Mouse (Mus musculus) limb, embryonic 13.5 days (tissue): Measurements from ENCODE around the gene Nsfl1c. TPM values are rescaled to one million over a fixed set of nuclear protein-coding genes. Genes with fewer than 3 reads are reported as not detected.
A peak's percentile ranks its signal among the peaks of the same experiment; 100 is the strongest.

Source experiments
- ATAC-seq: fragments of 200-750 bp; cut with Nextera tagmentation; 2 replicates; pipeline ENCODE4 v1.8.0; 2017; ENCODE audit warnings: low read depth, moderate number of reproducible peaks, moderate TSS enrichment; ENCODE audit not compliant: low FRiP score
- H3K27ac ChIP-seq: fragments of 300-500 bp; sonication (generic); 2 replicates; pipeline ENCODE4 v1.5.1; 2015; ENCODE audit warnings: inconsistent platforms, mild to moderate bottlenecking, moderate library complexity
- H3K27me3 ChIP-seq: fragments of 300-500 bp; sonication (generic); 2 replicates; pipeline ENCODE4 v1.6.1; 2015; ENCODE audit warnings: mild to moderate bottlenecking, inconsistent platforms
- H3K36me3 ChIP-seq: fragments of 300-500 bp; sonication (generic); 2 replicates; pipeline ENCODE4 v1.6.1; 2015; ENCODE audit warnings: inconsistent platforms, mild to moderate bottlenecking, moderate library complexity
- H3K4me1 ChIP-seq: fragments of 300-500 bp; sonication (generic); 2 replicates; pipeline ENCODE4 v1.6.1; 2015; ENCODE audit warnings: inconsistent platforms
- H3K4me2 ChIP-seq: fragments of 300-500 bp; sonication (generic); replicated peaks from 2 replicates; pipeline ENCODE4 v1.6.1; 2015; ENCODE audit warnings: inconsistent platforms, mild to moderate bottlenecking, moderate library complexity
- H3K4me3 ChIP-seq: fragments of 300-500 bp; sonication (generic); 2 replicates; pipeline ENCODE4 v1.5.1; 2015; ENCODE audit warnings: moderate library complexity, mild to moderate bottlenecking, inconsistent platforms
- H3K9ac ChIP-seq: fragments of 300-500 bp; sonication (generic); 2 replicates; pipeline ENCODE4 v1.6.1; 2015; ENCODE audit warnings: mild to moderate bottlenecking, inconsistent platforms
- H3K9me3 ChIP-seq: fragments of 300-500 bp; sonication (generic); 2 replicates; pipeline ENCODE4 v1.6.1; 2016; ENCODE audit warnings: inconsistent platforms
- WGBS: fragments of 180-500 bp; shearing (Covaris S2); methylation state at CpG from one replicate; pipeline ENCODE4 v1.1.7; 2015; 5-methylcytosine and 5-hydroxymethylcytosine counted together
- polyA plus RNA-seq: library from polyadenylated mRNA; unstranded; fragments of >200 nt; fragmentation: Nextera tagmentation; extraction: Ambion mirVana; gene quantifications from 2 replicates; pipeline ENCODE4 v1.2.1, GENCODE M21; 2015

Gene Nsfl1c
- polyA plus RNA-seq, 1 experiment from 2014 or later = 293 TPM

DNA sequence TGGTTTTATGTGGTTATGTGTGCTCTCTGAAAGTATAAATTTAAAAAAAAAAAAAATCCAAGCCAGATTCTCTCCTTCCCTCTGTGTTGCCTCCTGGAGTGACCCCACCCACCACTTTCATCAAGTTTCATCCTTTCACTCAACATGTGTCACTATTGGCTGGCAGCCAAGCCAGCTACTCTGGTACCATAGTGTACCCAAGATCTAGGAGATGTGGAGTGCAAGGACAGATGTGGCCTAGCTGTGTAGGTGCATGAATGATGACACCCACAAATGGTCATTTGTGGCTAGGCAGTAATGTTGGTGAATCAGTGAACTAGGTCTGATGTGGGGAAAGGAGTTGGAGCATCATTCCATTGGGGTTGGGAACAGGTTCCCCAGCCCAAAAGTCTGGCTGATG, 35.2 kb downstream of the Nsfl1c start:
- Histone ChIP-seq H3K4me2 (no peak overlapping the region), H3K9me3 (no peaks in the 10 kb centered on the region), H3K4me3 (no peak overlapping the region), H3K27me3 (no peaks in the 10 kb centered on the region), H3K27ac (no peak overlapping the region), H3K36me3 (no peaks in the 10 kb centered on the region; the same call in 1 of the 2 replicates), H3K9ac (no peak overlapping the region), H3K4me1 (no peaks in the 10 kb centered on the region)
- no peak; the same call in 1 of the 2 replicates for ATAC-seq

DNA sequence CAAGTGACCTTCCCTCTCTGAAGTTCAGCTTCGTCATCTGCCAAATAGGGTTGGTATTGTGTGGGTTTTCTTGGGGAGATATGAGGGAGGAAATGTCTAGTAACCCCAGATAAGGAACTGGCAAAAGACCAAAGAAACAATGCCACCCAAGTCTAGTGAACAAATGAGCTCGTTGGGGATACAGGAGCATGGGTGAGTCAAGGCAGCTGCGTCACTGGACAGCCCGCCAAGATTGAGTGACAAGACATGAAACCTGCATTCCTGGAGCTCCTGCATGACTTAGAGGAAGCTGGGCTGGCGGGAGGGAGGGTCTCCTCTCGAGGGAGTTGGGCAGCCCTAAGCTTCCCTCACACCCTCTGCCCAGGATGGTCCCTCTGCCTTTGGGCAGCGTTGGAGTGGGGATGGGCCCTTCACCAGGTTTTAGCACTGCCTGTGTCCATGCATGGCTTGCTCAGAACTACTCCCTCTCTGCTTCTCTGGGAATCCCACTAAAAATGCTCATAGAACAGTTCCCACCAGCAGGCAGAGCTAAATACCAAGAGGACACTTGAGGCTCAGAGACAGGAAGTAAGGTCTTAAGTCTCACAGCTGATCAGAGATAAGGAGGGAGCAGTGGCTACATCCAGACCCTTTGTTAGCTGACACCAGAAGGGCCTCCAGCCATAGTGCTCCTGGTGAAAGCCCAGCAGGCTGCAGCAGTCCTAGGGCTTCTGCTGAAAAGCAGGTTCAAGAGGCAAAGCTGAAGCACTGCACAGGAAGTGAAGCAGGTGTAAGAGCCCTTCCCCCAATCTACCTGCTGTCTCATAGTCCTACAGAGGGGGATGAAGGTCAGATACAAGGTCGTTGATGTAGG, 36.6 kb downstream of the Nsfl1c start:
- H3K36me3 ChIP-seq = no peaks in the 10 kb centered on the region; the same call in 1 of the 2 replicates
- no peak overlapping the region for H3K4me3 ChIP-seq
- no peak overlapping the region for H3K9ac ChIP-seq
- ATAC-seq = no peak
- 59% methylated on average over 8 of the region's 8 CpGs for WGBS
- no peak overlapping the region for H3K4me2 ChIP-seq
- H3K27me3 ChIP-seq = no peaks in the 10 kb centered on the region
- H3K4me1 ChIP-seq = no peaks in the 10 kb centered on the region
- H3K27ac ChIP-seq = no peak overlapping the region
- H3K9me3 ChIP-seq = no peaks in the 10 kb centered on the region

DNA sequence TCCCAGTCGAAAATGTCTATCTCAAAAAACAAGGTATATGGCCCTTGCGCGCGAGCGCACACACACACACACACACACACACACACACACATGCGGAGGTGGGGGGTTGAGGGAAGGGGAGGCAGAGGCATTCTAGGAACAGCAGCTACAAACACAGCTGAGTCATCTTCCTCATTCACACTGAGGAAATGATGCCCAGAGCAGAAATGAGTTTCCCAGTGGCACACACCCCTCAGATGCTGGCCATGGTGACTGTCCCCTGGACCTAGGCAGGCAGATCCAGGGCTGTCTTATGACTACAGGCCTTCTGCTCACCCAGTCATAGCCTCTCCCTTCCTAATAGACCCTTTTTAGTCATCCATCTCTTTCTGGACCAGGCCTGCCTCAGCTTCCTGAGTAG, 39.6 kb downstream of the Nsfl1c start:
- Histone ChIP-seq H3K4me1 (0 out of 2 replicates have a peak, but pooled peaks cover 3% of the 10 kb centered on the region), H3K9me3 (no peaks in the 10 kb centered on the region), H3K36me3 (no peaks in the 10 kb centered on the region), H3K27me3 (no peaks in the 10 kb centered on the region), H3K4me3 (no peak overlapping the region), H3K27ac (no peak overlapping the region), H3K4me2 (no peak overlapping the region), H3K9ac (no peak overlapping the region)
- no peak for ATAC-seq
- WGBS = 79% methylated on average over 6 of the region's 6 CpGs

DNA sequence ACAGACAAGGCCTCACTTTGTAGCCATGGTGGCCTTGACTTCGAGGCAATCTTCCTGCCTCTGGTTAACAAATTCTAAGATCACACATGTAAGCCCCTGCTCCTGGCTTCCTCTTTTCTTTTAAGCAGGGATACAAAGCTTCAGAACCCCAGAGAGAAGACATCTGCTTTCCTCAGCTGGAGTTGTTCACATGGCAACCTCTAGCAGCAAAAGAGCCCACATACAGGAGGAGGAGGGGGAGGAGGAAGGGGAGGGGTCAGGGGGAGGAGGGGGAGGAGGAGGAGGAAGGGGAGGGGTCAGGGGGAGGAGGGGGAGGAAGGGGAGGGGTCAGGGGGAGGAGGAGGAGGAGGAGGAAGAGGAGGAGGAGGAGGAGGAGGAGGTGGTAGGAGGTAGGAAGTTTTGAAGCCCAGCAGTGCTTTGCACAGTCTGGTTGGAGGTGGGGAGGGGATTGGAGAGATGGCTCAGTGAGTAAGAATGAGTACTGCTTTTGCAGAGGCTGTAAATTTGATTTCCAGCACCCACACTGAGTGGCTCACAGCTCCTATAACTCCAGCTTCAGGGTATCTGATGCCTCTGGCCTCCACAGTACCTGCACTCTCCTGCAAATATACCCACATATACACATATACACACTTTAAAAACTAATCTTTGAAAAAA, 42.1 kb downstream of the Nsfl1c start:
- no peaks in the 10 kb centered on the region for H3K27me3 ChIP-seq
- H3K4me2 ChIP-seq = no peak overlapping the region
- no peaks in the 10 kb centered on the region for H3K9me3 ChIP-seq
- ATAC-seq = peak; percentile 32; the same call in 1 of the 2 replicates
- 0 out of 2 replicates have a peak, but pooled peaks cover 3% of the 10 kb centered on the region for H3K4me1 ChIP-seq
- no peak overlapping the region for H3K9ac ChIP-seq
- H3K4me3 ChIP-seq = no peak overlapping the region
- H3K27ac ChIP-seq = no peak overlapping the region
- 75% methylated on average over 1 of the region's 1 CpGs for WGBS
- H3K36me3 ChIP-seq = no peaks in the 10 kb centered on the region

DNA sequence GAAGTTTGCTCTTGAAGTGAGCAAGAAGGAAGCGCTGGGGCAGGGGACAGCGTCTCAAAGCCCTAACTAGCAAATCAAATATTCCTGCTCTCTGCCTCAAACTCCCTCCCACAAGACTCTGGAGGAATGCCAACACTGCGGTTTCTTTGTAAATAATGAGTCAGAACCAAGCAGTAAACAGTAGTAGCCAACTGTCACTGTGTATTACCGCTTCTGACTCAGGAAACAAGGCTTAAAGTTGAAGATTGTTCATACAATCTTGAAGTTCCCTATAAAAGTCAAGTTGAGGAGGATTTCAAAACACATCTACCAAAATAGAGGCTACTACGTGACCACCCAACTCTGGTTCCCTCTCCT, 42.6 kb downstream of the Nsfl1c start:
- H3K27ac ChIP-seq = no peak overlapping the region
- no peak overlapping the region for H3K9ac ChIP-seq
- no peak for ATAC-seq
- WGBS = 63% methylated on average over 5 of the region's 5 CpGs
- H3K27me3 ChIP-seq = no peaks in the 10 kb centered on the region
- H3K36me3 ChIP-seq = no peaks in the 10 kb centered on the region
- no peak overlapping the region for H3K4me2 ChIP-seq
- peaks cover 7% of the 10 kb centered on the region for H3K4me1 ChIP-seq
- no peak overlapping the region for H3K4me3 ChIP-seq
- H3K9me3 ChIP-seq = no peaks in the 10 kb centered on the region

DNA sequence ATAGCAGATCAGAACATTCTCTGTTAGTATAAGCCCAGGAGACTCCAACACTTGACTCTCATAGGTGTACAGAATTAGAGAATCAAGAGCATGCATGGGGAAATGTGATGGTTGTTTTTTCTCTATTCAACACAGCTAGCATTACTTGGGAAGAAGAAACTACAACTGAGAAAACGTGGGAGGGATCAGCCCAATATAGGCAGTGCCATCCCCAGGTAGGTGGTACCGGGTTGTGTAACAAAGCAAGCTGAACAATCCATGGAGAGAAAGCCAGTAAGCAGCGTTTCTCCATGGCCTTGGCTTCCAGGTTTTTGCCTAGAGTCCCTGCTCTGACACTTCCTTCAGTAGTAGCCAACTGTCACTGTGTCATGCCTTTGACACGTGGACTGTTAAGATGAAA, 44.7 kb downstream of the Nsfl1c start:
- H3K4me2 ChIP-seq = no peak overlapping the region
- H3K27me3 ChIP-seq = no peaks in the 10 kb centered on the region
- H3K9ac ChIP-seq = no peak overlapping the region
- 49% methylated on average over 4 of the region's 4 CpGs for WGBS
- no peaks in the 10 kb centered on the region for H3K9me3 ChIP-seq
- no peak for ATAC-seq
- no peak overlapping the region for H3K4me3 ChIP-seq
- no peak overlapping the region for H3K27ac ChIP-seq
- peaks cover 15% of the 10 kb centered on the region for H3K4me1 ChIP-seq
- no peaks in the 10 kb centered on the region for H3K36me3 ChIP-seq

DNA sequence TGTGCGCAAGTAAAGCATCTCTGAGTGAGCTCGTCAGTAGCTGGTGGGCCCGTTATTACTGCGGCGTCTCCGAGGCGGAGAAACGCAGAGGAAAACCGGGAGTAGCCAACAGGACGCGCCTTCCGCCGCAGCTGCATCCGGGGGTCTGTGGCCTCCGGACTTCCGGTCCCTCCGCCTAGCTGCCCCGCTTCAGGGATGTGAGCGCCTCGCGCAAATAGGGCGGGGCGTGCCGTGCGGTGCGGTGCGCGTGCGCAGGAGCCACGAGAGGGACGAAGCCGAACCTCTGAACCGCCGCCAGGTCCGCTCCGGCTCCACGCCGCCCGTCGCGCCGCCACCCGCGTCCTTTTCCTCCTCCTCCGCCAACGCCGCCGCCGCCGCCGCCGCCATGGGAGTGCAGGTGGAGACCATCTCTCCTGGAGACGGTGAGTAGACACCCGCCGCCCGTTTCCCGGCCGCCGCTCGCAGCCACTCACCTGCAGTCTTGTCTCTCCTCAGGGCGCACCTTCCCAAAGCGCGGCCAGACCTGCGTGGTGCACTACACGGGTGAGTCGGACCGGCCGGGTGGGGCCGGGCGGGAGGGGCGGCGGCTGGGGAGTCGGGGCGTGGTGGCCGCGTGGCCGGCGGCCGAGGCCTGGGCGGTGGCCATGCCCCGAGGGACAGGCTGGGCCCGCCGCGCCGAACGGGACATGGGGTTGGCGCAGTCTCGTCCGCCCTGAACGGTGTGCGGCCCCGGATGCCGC, 48.5 kb downstream of the Nsfl1c start, which contains the start of gene Fkbp1a:
Gene Fkbp1a (plus strand): TSS at position 161 of the 740 bp plus-strand sequence.
- H3K27me3 ChIP-seq = no peaks in the 10 kb centered on the region
- peak within 1 kb of the TSS; percentile 94 for H3K27ac ChIP-seq
- H3K4me3 ChIP-seq = peak within 1 kb of the TSS; percentile 96
- no peaks in the 10 kb centered on the region for H3K9me3 ChIP-seq
- peak within 1 kb of the TSS; percentile 87 for H3K4me2 ChIP-seq
- peak within 1 kb of the TSS; percentile 93 for H3K9ac ChIP-seq
- peak; percentile 96 for ATAC-seq
- H3K36me3 ChIP-seq = peaks cover 32% of the 10 kb centered on the region
- under 1% methylated on average over 73 of the region's 93 CpGs for WGBS
- peaks cover 33% of the 10 kb centered on the region for H3K4me1 ChIP-seq

DNA sequence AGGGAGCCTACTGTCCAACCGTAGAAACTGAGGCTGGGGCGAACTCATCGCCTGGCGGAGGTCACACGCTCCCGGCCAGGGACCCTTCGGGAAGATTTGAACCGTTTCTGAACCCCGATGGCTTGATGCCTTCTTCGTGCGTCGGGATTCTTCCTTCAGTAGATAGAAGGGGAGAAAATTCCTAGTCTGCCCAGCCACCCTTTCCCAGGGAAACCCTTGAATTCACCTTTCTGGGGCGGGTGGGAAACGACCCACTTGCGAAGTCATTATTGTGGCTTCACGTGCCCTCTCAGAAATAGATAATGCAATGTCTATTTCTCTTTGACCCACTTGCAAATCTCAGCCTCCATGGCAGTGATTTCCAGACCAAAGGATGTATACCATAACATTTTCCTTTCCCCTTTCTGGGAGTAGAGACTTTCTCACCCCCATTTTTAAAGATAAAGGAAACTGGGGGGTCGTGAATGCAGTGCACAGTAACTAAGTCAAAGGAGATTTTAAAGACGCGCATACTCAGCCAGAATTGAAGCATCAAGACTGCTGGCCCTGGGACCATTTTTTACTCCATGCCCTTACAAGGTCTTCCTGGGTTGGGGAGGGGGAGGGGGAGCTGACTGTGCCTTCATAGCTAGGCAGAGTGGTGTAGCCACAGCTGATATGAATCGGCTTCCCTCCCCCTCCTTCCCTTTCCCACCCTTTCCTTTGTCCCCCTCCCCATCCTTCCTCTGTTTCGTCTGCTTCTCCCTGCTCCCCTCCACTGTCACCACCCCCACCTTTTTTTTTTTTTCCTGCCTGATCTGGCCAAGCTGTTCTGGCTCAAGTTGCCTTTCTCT, 49.3 kb downstream of the Nsfl1c start:
- Histone ChIP-seq H3K4me1 (peaks cover 33% of the 10 kb centered on the region), H3K4me3 (peak overlapping the region; percentile 96), H3K9me3 (no peaks in the 10 kb centered on the region), H3K4me2 (peak overlapping the region; percentile 87), H3K9ac (peak overlapping the region; percentile 93), H3K36me3 (peaks cover 39% of the 10 kb centered on the region), H3K27me3 (no peaks in the 10 kb centered on the region), H3K27ac (peak overlapping the region; percentile 94)
- WGBS = 2% methylated on average over 21 of the region's 21 CpGs
- no peak for ATAC-seq

DNA sequence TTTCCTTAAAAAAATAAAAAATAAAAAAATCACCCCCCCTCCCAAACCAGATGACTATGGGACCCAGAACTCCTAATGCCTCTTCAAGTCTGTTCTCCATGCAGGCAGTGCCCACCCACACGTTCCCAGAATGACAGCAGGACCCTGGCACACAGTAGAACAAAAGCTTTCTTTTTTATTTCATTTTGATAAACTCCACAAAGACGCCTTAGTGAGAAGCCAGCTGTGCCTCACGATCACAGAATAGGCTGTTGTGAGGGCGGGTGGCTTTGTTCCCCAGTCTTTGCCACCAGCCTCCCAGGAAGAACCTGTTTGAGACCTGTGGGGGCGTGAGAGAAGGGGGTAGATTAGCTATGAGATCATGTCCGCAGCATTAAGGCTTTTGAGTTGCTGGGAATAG, 50.7 kb downstream of the Nsfl1c start:
- no peak overlapping the region for H3K27ac ChIP-seq
- H3K9ac ChIP-seq = peak overlapping the region; percentile 93; the same call in 1 of the 2 replicates
- 81% methylated on average over 6 of the region's 6 CpGs for WGBS
- peaks cover 33% of the 10 kb centered on the region for H3K4me1 ChIP-seq
- H3K36me3 ChIP-seq = peaks cover 50% of the 10 kb centered on the region
- no peak overlapping the region for H3K4me3 ChIP-seq
- ATAC-seq = no peak
- H3K4me2 ChIP-seq = peak overlapping the region; percentile 87
- no peaks in the 10 kb centered on the region for H3K9me3 ChIP-seq
- no peaks in the 10 kb centered on the region for H3K27me3 ChIP-seq

DNA sequence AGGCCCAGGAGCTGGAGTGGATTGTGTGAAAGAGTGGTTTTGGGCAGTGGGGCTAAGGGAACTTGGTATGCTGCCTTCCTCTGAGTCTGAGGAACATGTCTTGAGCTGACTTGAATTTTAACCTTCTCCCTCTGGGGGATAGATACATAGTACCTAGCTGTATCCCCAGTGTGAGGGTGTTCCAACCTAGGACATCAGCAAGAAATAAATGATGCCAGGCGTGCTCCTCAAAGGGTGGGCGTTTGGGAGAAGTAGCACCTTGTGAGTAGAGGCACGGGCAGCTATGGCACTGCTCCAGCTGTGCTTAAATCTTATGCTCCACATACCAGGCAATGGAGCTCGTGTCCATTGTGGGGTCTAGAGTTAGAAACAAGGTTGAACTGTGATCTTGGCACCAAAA, 52.6 kb downstream of the Nsfl1c start:
- no peaks in the 10 kb centered on the region for H3K27me3 ChIP-seq
- no peak overlapping the region for H3K4me2 ChIP-seq
- peaks cover 67% of the 10 kb centered on the region for H3K36me3 ChIP-seq
- H3K4me3 ChIP-seq = no peak overlapping the region
- peaks cover 30% of the 10 kb centered on the region for H3K4me1 ChIP-seq
- no peak for ATAC-seq
- H3K9me3 ChIP-seq = no peaks in the 10 kb centered on the region
- 88% methylated on average over 4 of the region's 4 CpGs for WGBS
- no peak overlapping the region for H3K27ac ChIP-seq
- H3K9ac ChIP-seq = no peak overlapping the region

DNA sequence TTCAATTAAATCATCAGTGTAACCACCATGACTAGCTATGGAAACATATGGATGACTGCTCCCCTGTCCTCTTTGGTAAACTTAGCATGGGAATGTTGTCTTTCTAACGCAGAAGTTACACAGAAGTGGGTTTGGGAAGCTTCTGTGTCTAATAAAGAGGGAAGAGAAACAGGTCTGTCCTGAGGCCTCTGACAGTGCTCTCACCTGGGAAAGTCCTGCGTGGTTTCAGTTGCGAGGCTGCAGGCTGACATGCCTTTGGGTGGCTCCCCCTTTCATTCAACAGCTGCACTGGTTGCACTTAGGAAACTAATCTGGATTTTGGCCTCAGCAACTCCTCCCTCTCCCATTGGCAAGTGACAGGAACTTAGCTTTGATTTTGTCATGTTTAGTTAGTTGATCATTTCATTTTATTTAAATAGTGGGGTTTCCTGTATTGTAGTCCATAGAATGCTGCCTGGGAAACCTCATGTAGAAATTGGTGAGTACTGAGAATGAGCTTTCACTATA, 55.7 kb downstream of the Nsfl1c start:
- H3K27me3 ChIP-seq = no peaks in the 10 kb centered on the region
- H3K36me3 ChIP-seq = peaks cover 90% of the 10 kb centered on the region
- no peaks in the 10 kb centered on the region for H3K9me3 ChIP-seq
- no peak for ATAC-seq
- no peak overlapping the region for H3K9ac ChIP-seq
- no peak overlapping the region for H3K27ac ChIP-seq
- no peak overlapping the region for H3K4me2 ChIP-seq
- peaks cover 11% of the 10 kb centered on the region for H3K4me1 ChIP-seq
- no peak overlapping the region for H3K4me3 ChIP-seq
- 92% methylated on average over 3 of the region's 3 CpGs for WGBS
